Mouse (Mus musculus): ENCODE data around the gene Hoxd9. TPM values are rescaled to one million over a fixed set of nuclear protein-coding genes. Genes with fewer than 3 reads are reported as not detected.
A peak's percentile ranks its signal among the peaks of the same experiment; 100 is the strongest.

The Hoxd9 gene
- polyA plus RNA-seq, 1 experiment from 2014 or later, result not detected

DNA sequence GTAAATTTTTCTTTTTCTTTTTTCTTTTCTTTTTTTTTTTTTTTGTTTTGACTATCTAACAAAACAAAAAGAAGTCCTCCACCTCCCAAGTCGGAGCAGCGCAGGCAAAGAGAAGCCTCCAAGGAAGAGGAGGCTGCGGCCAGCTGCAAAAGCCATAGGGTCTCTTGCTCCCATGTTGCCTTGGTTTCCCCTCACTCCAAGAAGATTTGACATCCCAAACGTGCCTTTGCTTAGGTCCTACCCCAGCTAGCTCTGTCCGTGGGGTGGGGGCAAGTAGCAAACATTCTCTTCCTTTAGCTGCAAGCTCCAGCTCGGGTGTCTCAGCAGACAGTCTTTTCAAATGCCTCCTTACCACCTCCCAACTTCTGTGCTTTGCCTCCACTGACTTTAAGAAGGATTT is 36.2 kb downstream of the Hoxd9 start:
- H3K4me1 ChIP-seq (ENCODE audit: control insufficient read depth, insufficient read depth, low read length), result 0 out of 2 replicates have a peak, but pooled peaks cover 2% of the 10 kb centered on the region
- H3K9ac ChIP-seq (ENCODE audit: low read length), result no peak overlapping the region
- no peak overlapping the region for H3K27ac ChIP-seq (ENCODE audit: low read depth, low read length)
- H3K27me3 ChIP-seq (ENCODE audit: control insufficient read depth, insufficient read depth, low read length), result peaks cover 95% of the 10 kb centered on the region
- DNase-seq (ENCODE audit: low spot score, missing footprints), result no peak
- H3K36me3 ChIP-seq (ENCODE audit: control insufficient read depth, insufficient read depth, low read length), result no peaks in the 10 kb centered on the region
- H3K4me3 ChIP-seq (ENCODE audit: low read depth, low read length), result no peak overlapping the region
- 3% methylated on average over 6 of the region's 6 CpGs for WGBS
- H3K4me2 ChIP-seq, result no peak overlapping the region
- no peaks in the 10 kb centered on the region for H3K9me3 ChIP-seq (ENCODE audit: control insufficient read depth, low read length)
- no peak for ATAC-seq (ENCODE audit: low FRiP score)

DNA sequence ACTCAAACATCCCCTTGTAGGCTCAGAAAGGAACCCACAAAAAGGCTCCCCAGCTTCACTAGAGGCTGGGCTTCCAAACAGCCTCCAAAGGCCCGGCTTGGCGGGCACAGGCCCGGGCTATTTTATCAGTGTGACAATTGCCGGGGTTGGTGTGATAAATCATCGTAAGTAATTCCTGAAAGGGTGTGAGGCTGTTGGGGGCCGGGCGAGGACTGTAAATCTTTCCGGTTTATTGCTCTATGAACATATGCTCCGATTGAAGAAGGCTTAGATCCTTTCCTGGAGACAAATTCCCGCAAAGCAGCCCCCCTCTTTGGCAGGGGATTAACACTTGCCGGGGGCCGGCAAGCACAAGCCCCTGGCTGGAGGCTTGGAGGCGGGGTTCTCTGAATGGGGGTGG is 36.9 kb downstream of the Hoxd9 start:
- Histone ChIP-seq H3K36me3 (ENCODE audit: control insufficient read depth, insufficient read depth, low read length) (no peaks in the 10 kb centered on the region), H3K27ac (ENCODE audit: low read depth, low read length) (no peak overlapping the region), H3K27me3 (ENCODE audit: control insufficient read depth, insufficient read depth, low read length) (peaks cover 96% of the 10 kb centered on the region), H3K4me3 (ENCODE audit: low read depth, low read length) (no peak overlapping the region), H3K9me3 (ENCODE audit: control insufficient read depth, low read length) (no peaks in the 10 kb centered on the region), H3K4me2 (no peak overlapping the region), H3K9ac (ENCODE audit: low read length) (no peak overlapping the region), H3K4me1 (ENCODE audit: control insufficient read depth, insufficient read depth, low read length) (0 out of 2 replicates have a peak, but pooled peaks cover 2% of the 10 kb centered on the region)
- DNase-seq (ENCODE audit: low spot score, missing footprints) (no peak), ATAC-seq (ENCODE audit: low FRiP score) (no peak)
- WGBS, result under 1% methylated on average over 13 of the region's 13 CpGs

DNA sequence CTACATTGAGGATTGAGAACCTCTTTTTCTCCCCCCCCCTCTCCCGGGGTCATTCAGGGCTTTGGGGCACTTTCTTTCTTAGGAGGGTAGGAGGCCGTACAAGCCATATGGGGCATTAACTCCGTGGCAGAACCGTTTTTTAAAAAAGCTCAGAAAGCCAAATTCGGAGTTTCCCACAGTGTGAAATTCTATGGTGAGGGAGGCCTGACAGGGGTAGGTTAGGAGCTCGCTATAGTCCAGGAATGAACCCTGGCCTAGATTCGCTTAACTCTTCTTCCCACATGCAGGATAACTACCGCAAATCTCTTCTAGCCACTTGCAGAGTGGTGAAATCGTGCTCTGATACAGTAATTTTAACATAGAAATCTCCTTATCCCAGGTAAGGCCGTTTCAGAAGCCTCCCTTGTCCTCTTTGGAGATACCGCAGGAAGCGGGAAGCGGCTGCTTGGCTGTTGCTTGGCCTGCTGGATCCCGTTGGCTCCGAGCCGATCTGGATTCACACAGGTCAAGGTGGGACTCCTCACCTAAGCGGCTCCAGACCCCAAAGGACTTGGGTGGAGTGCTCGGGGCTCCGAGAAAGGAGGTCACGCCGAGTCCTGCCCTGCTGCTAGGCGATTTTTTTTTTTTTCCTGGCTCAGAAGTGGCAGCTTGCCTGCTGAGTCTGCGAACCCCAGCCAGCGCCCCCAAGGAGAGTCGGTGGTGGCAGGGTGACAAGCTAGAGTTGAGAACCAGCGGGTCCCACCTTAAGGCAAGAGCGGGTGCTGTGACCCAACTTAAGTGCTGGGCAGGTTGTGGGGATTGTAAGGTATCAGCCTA is 37.7 kb downstream of the Hoxd9 start:
- Histone ChIP-seq H3K9me3 (ENCODE audit: control insufficient read depth, low read length) (no peaks in the 10 kb centered on the region), H3K36me3 (ENCODE audit: control insufficient read depth, insufficient read depth, low read length) (no peaks in the 10 kb centered on the region), H3K27ac (ENCODE audit: low read depth, low read length) (no peak overlapping the region), H3K4me3 (ENCODE audit: low read depth, low read length) (no peak overlapping the region), H3K9ac (ENCODE audit: low read length) (no peak overlapping the region), H3K27me3 (ENCODE audit: control insufficient read depth, insufficient read depth, low read length) (peaks cover 97% of the 10 kb centered on the region), H3K4me2 (no peak overlapping the region), H3K4me1 (ENCODE audit: control insufficient read depth, insufficient read depth, low read length) (peaks cover 2% of the 10 kb centered on the region; the same call in 1 of the 2 replicates)
- under 1% methylated on average over 27 of the region's 27 CpGs for WGBS
- DNase-seq (ENCODE audit: low spot score, missing footprints), result peak; percentile 95
- ATAC-seq (ENCODE audit: low FRiP score), result no peak

DNA sequence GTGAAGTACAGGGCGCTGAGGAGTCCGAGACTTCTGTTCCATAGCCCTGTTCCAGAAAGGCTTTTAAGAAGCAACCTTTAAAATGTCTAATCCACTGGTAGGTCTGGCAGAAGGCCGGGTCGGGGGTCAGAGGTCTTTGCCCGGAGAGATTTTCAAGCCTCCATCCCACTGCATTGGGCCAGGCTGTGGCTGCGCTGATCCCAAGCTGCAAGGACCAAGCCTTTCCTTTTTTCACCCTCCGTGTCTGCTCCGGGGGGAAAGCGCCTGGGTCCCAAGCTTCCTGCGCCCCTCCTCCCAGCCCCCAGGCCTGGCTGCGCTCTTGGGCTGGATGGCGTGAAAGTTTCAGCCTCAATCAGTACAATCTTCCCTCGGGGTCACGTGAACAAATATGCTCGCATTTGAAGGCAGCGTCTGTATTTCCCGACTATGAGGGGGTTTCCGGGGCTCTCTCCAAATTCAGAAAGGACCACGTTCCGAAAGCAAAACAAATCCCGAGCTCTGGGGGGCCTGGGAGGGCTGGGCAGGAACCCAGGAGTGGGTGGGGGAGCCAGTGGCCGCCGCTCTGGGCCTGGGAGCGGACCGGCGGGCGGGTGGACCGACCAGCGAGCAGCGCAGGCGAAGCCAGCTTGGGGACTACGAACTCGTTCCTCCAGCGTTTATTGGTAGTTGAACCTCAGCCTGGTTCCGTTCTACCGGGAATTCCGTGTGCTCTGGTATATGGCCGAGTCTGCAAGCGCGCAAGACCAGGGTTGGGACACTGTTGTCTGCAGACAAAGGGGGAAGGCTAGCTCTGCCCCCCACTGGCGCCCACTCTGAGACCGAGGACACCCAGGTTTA is 38.5 kb downstream of the Hoxd9 start:
- H3K4me3 ChIP-seq (ENCODE audit: low read depth, low read length), result no peak overlapping the region
- ATAC-seq (ENCODE audit: low FRiP score), result no peak
- peaks cover 97% of the 10 kb centered on the region for H3K27me3 ChIP-seq (ENCODE audit: control insufficient read depth, insufficient read depth, low read length)

DNA sequence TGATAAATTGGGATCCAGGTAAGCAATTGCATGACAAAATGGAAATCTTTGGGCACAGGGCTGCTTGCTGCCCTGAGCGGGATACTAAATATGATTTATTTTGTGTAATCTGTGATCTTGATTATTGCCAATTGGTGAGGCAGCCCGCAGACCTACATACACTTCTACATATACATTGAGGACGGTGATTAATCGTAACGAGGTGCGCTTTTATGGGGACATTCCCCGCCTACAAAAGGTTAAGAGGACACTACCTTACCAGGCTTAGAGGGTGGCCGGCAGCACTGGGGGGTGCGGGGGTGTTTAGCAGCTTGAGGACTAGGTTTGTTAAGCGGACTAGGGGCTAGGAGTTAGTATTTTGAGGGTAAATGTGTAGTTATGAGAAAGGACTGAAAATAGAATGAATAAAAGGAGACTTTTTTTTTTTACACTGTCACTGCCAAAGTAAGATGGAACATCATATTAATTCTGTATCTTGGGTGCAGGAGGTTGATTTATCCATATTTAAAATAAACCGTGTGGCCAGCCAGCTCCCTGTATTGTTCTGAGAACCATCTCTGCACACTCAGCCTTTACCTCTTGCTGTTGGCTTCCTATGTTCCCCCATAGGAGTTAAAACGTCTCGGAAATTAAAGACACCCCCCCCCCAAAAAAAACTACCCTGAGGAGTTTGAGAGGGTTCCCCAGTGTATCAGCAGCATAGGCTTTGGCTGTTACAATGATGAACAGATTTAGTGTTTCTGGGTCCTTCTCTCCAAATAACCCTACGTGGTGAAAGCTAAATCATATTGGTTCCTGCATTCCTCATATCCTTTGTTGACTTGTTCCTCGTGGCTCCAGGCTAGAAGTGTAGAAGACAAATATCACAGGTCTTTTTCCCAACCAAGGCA is 39.4 kb downstream of the Hoxd9 start:
- H3K9me3 ChIP-seq (ENCODE audit: control insufficient read depth, low read length), result no peaks in the 10 kb centered on the region
- H3K4me1 ChIP-seq (ENCODE audit: control insufficient read depth, insufficient read depth, low read length), result peaks cover 2% of the 10 kb centered on the region; the same call in 1 of the 2 replicates
- WGBS, result 2% methylated on average over 15 of the region's 15 CpGs
- H3K36me3 ChIP-seq (ENCODE audit: control insufficient read depth, insufficient read depth, low read length), result no peaks in the 10 kb centered on the region
- H3K4me3 ChIP-seq (ENCODE audit: low read depth, low read length), result no peak overlapping the region
- H3K4me2 ChIP-seq, result no peak overlapping the region
- H3K27me3 ChIP-seq (ENCODE audit: control insufficient read depth, insufficient read depth, low read length), result peaks cover 98% of the 10 kb centered on the region
- no peak overlapping the region for H3K27ac ChIP-seq (ENCODE audit: low read depth, low read length)
- no peak for ATAC-seq (ENCODE audit: low FRiP score)
- DNase-seq (ENCODE audit: low spot score, missing footprints), result peak; percentile 92
- H3K9ac ChIP-seq (ENCODE audit: low read length), result no peak overlapping the region

More for the DNA sequence above, 38.5 kb downstream of the Hoxd9 start:
- H3K4me1 ChIP-seq (ENCODE audit: control insufficient read depth, insufficient read depth, low read length), result peaks cover 2% of the 10 kb centered on the region; the same call in 1 of the 2 replicates
- peak; percentile 96 for DNase-seq (ENCODE audit: low spot score, missing footprints)
- H3K4me2 ChIP-seq, result no peak overlapping the region
- under 1% methylated on average over 42 of the region's 42 CpGs for WGBS
- no peak overlapping the region for H3K27ac ChIP-seq (ENCODE audit: low read depth, low read length)
- H3K9me3 ChIP-seq (ENCODE audit: control insufficient read depth, low read length), result no peaks in the 10 kb centered on the region
- no peaks in the 10 kb centered on the region for H3K36me3 ChIP-seq (ENCODE audit: control insufficient read depth, insufficient read depth, low read length)
- H3K9ac ChIP-seq (ENCODE audit: low read length), result no peak overlapping the region

DNA sequence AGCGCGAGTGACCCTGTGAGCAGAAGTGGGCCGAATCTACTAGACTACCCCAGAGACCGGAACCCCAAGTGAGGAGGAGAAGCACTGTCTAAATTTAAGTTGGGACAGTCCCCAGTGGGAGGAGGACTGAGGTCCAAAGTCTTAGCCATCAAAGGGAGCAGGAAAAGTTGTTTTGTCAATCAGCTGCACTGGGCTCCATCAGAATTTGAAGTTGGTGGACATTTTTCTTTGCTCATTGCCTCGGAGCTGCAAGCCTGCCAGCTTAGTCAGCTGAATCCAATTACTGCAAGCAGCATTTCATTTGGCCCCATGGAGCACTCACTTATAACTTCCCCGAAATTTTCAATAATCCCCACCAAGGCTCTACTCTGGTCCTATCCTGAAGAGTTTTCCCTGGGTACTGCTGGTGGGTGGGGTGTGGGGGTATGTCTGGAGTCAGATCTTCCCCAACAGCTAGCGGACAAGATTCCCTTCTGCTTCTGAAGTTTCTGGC is 40.1 kb downstream of the Hoxd9 start:
- H3K9me3 ChIP-seq (ENCODE audit: control insufficient read depth, low read length), result no peaks in the 10 kb centered on the region
- no peak overlapping the region for H3K4me2 ChIP-seq
- H3K4me1 ChIP-seq (ENCODE audit: control insufficient read depth, insufficient read depth, low read length), result peaks cover 2% of the 10 kb centered on the region; the same call in 1 of the 2 replicates
- ATAC-seq (ENCODE audit: low FRiP score), result no peak
- DNase-seq (ENCODE audit: low spot score, missing footprints), result peak; percentile 94
- H3K4me3 ChIP-seq (ENCODE audit: low read depth, low read length), result no peak overlapping the region
- 2% methylated on average over 7 of the region's 7 CpGs for WGBS
- peaks cover 98% of the 10 kb centered on the region for H3K27me3 ChIP-seq (ENCODE audit: control insufficient read depth, insufficient read depth, low read length)
- no peak overlapping the region for H3K9ac ChIP-seq (ENCODE audit: low read length)
- H3K36me3 ChIP-seq (ENCODE audit: control insufficient read depth, insufficient read depth, low read length), result no peaks in the 10 kb centered on the region
- H3K27ac ChIP-seq (ENCODE audit: low read depth, low read length), result no peak overlapping the region

DNA sequence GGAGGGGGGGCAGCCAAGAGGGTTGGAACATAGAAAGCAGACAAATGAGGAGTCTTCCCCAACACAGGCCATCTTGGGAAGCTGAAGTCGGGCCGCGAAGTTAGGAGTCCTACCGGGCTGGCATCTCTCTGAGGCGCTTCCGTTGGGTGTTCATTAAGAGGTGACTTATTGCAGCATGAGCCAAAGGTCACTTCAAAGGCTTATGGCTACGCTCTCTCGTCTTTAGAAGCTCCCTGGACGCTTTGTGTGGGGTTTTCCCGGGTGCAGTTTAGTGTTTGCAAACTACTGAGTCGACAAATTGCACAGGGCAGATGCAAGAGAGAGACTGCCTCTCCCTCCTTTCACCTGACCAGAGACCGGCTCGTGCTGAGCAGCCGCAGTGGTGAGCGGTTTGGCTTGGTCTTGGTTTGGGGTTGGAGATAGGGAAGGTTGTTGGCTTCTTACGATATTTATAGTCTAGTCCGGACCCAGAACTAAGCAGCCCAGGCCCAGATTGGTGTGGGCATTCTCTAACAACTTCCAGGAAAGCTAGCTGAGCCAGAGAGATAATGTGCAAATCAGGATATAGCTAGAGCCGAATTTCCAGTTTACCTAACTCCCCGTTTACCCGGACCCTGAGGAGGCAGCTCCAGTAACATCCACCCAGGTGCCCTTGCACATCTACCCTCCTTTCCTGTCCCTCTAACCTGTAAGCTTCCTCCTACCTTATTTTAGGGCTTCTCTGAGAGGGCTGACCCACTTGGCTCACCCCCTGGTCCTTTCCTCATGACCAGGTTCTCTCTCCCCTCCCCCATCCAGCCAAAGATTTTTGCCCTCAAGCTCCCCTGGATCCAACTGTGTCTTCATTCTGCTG is 41.3 kb downstream of the Hoxd9 start:
- peaks cover 2% of the 10 kb centered on the region; the same call in 1 of the 2 replicates for H3K4me1 ChIP-seq (ENCODE audit: control insufficient read depth, insufficient read depth, low read length)
- H3K36me3 ChIP-seq (ENCODE audit: control insufficient read depth, insufficient read depth, low read length), result no peaks in the 10 kb centered on the region
- H3K4me2 ChIP-seq, result no peak overlapping the region
- H3K4me3 ChIP-seq (ENCODE audit: low read depth, low read length), result no peak overlapping the region
- no peaks in the 10 kb centered on the region for H3K9me3 ChIP-seq (ENCODE audit: control insufficient read depth, low read length)
- H3K27ac ChIP-seq (ENCODE audit: low read depth, low read length), result no peak overlapping the region
- peaks cover 97% of the 10 kb centered on the region for H3K27me3 ChIP-seq (ENCODE audit: control insufficient read depth, insufficient read depth, low read length)
- WGBS, result under 1% methylated on average over 20 of the region's 20 CpGs
- H3K9ac ChIP-seq (ENCODE audit: low read length), result no peak overlapping the region
- DNase-seq (ENCODE audit: low spot score, missing footprints), result peak; percentile 96
- ATAC-seq (ENCODE audit: low FRiP score), result no peak

DNA sequence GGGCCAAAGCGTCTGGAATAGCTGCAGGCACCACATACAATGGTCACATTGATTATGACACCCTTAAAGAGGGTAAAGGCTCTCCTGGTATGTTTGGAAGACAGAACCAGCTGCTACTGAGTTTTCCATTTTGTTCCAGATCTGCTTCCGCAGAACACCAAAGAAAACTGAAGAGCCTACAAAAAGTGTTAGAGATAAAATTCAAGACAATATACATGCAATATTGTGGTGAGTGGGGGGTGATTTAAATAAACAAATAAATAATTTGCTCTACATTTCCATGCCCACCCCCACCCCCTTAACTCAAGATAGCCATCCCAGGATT is 41.9 kb downstream of the Hoxd9 start:
- no peak overlapping the region for H3K4me2 ChIP-seq
- DNase-seq (ENCODE audit: low spot score, missing footprints) (peak; percentile 91), ATAC-seq (ENCODE audit: low FRiP score) (no peak)
- peaks cover 99% of the 10 kb centered on the region for H3K27me3 ChIP-seq (ENCODE audit: control insufficient read depth, insufficient read depth, low read length)
- H3K27ac ChIP-seq (ENCODE audit: low read depth, low read length), result no peak overlapping the region
- 1% methylated on average over 2 of the region's 2 CpGs for WGBS
- no peak overlapping the region for H3K4me3 ChIP-seq (ENCODE audit: low read depth, low read length)
- no peaks in the 10 kb centered on the region for H3K9me3 ChIP-seq (ENCODE audit: control insufficient read depth, low read length)
- H3K4me1 ChIP-seq (ENCODE audit: control insufficient read depth, insufficient read depth, low read length), result peaks cover 2% of the 10 kb centered on the region; the same call in 1 of the 2 replicates
- H3K9ac ChIP-seq (ENCODE audit: low read length), result no peak overlapping the region
- no peaks in the 10 kb centered on the region for H3K36me3 ChIP-seq (ENCODE audit: control insufficient read depth, insufficient read depth, low read length)
